Mouse (Mus musculus) C2C12 (cell line): Measurements from ENCODE around the gene Kank1.

ENCODE experiments used
- CTCF ChIP-seq: IDR thresholded peaks from one replicate; pipeline ENCODE4 v1.5.1; 2011; ENCODE audit not compliant: control insufficient read depth, insufficient read depth, insufficient read length
- USF1 ChIP-seq: IDR thresholded peaks from one replicate; pipeline ENCODE4 v1.6.1; 2011; ENCODE audit warnings: low read depth, mild to moderate bottlenecking, control low read depth, moderate library complexity

DNA sequence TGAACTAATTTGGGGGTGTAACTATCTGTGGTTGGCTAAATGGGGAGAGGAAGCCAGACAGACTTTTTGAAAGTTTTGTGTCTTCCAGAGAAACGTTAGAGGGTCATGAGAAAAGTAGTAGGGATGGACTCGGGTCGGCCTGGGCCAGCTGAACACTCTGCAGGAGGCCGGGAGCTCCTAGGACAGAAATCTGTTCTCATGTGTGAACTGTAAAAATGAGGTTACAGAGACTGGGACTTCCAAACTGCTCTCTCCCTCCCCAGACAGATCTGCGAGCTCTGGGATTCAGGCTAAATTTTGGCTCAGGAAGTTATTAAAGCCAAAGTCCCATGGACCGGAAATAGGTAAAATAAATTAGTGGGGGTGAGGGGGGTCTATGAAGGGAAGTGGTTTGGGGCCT, 198.0 kb downstream of the Kank1 start:
- TF ChIP-seq CTCF (no peak), USF1 (no peak)
